Mouse (Mus musculus) myocyte (in vitro differentiated cells): ENCODE measurements around the gene Coro7. TPM values are rescaled to one million over a fixed set of nuclear protein-coding genes. Genes with fewer than 3 reads are reported as not detected.

Source experiments
- H3K27me3 ChIP-seq: one replicate; pipeline ENCODE4 v1.6.1; 2011; ENCODE audit not compliant: control insufficient read depth, insufficient read depth, insufficient read length
- H3K36me3 ChIP-seq: one replicate; pipeline ENCODE4 v1.6.1; 2011; ENCODE audit not compliant: control insufficient read depth, insufficient read depth
- H3K4me2 ChIP-seq: one replicate; pipeline ENCODE4 v1.6.1; 2011; ENCODE audit warnings: low read depth, control low read depth
- H3K4me3 ChIP-seq: one replicate; pipeline ENCODE4 v1.5.1; 2011; ENCODE audit warnings: mild to moderate bottlenecking, control low read depth, moderate library complexity
- H3K79me2 ChIP-seq: one replicate; pipeline ENCODE4 v1.6.1; 2011; ENCODE audit not compliant: control insufficient read depth, insufficient read depth
- H3ac ChIP-seq: one replicate; pipeline ENCODE4 v1.6.1; 2011; ENCODE audit not compliant: control insufficient read depth, insufficient read length
- CEBPB ChIP-seq: IDR thresholded peaks from 2 replicates; pipeline ENCODE4 v1.6.1; 2011; ENCODE audit warnings: mild to moderate bottlenecking, moderate library complexity; ENCODE audit not compliant: poor library complexity, insufficient read depth, severe bottlenecking
- E2F4 ChIP-seq: IDR thresholded peaks from one replicate; pipeline ENCODE4 v1.6.1; 2011; ENCODE audit warnings: mild to moderate bottlenecking, control low read depth, moderate library complexity; ENCODE audit not compliant: insufficient read depth
- MAX ChIP-seq: IDR thresholded peaks from one replicate; pipeline ENCODE4 v1.6.1; 2011; ENCODE audit warnings: low read depth, mild to moderate bottlenecking, control low read depth
- MYOD1 ChIP-seq, 3 experiments: IDR thresholded peaks; one replicate each; pipeline ENCODE4 v1.6.1; 2011; ENCODE audit warnings: control low read depth in 2 of 3, low read depth in 2 of 3, mild to moderate bottlenecking in 2 of 3, moderate library complexity in 1 of 3; ENCODE audit not compliant: insufficient read length in 2 of 3, control insufficient read depth in 1 of 3
- MYOG ChIP-seq, 3 experiments: IDR thresholded peaks; one replicate each; pipeline ENCODE4 v1.6.1; 2011; ENCODE audit warnings: control low read depth in 2 of 3, low read depth in 2 of 3, mild to moderate bottlenecking in 2 of 3; ENCODE audit not compliant: insufficient read length in 2 of 3, control insufficient read depth in 1 of 3, insufficient read depth in 1 of 3
- POLR2A ChIP-seq: IDR thresholded peaks from one replicate; pipeline ENCODE4 v1.6.1; 2011; ENCODE audit warnings: low read depth, mild to moderate bottlenecking, control low read depth, moderate library complexity; ENCODE audit not compliant: insufficient read length
- POLR2AphosphoS2 ChIP-seq: IDR thresholded peaks from one replicate; pipeline ENCODE4 v1.6.1; 2011; ENCODE audit warnings: low read depth, control low read depth; ENCODE audit not compliant: insufficient read length
- REST ChIP-seq: IDR thresholded peaks from one replicate; pipeline ENCODE4 v1.6.1; 2011; ENCODE audit warnings: mild to moderate bottlenecking, control low read depth, moderate library complexity; ENCODE audit not compliant: insufficient read depth, insufficient read length
- SRF ChIP-seq: IDR thresholded peaks from one replicate; pipeline ENCODE4 v1.6.1; 2011; ENCODE audit warnings: low read depth; ENCODE audit not compliant: control insufficient read depth, insufficient read length
- TCF12 ChIP-seq: IDR thresholded peaks from one replicate; pipeline ENCODE4 v1.6.1; 2011; ENCODE audit warnings: mild to moderate bottlenecking, control low read depth; ENCODE audit not compliant: poor library complexity, insufficient read depth, severe bottlenecking
- TCF3 ChIP-seq: IDR thresholded peaks from one replicate; pipeline ENCODE4 v1.6.1; 2011; ENCODE audit warnings: low read depth, control low read depth; ENCODE audit not compliant: insufficient read length
- USF1 ChIP-seq: IDR thresholded peaks from one replicate; pipeline ENCODE4 v1.6.1; 2011; ENCODE audit warnings: low read depth, mild to moderate bottlenecking, control low read depth, moderate library complexity
- polyA plus RNA-seq: library from polyadenylated mRNA; unstranded; fragments of >200 nt; fragmentation: generic; extraction: Trizol; gene quantifications from one replicate; pipeline ENCODE4 v1.2.1, GENCODE M21; 2012; ENCODE audit warnings: missing spikeins

Gene Coro7
- polyA plus RNA-seq, 1 experiment = 15.2 TPM

DNA sequence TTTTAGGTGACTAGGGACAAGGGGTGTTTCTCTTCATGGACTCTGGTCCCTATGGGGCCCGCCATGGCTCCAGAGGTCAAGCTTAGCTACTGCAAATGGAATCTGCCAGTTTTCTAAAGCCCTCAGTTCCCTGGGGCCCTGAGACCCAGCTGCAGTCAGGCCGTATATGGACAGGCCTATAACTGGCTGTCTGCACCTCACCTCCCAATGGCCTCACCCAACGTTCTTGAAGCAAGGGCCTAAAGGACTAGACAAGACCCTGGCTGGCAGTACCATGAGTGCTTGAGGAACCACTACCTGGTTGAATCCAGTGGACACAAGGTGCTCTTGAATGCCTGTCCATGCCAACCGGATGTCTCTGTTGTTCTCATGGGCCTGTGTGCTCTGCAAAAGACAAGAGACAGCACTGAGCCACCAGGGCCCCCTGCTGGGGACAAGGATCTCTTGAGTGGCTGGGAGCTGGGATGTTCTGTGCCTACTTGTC, 24.3 kb downstream of the Coro7 start:
- Histone ChIP-seq H3K27me3 (no peaks in the 10 kb centered on the region), H3K36me3 (peaks cover 32% of the 10 kb centered on the region), H3ac (no peak overlapping the region), H3K4me3 (no peak overlapping the region), H3K79me2 (peaks cover 8% of the 10 kb centered on the region), H3K4me2 (peak overlapping the region; percentile 26)
- TF ChIP-seq MYOG (IDR thresholded peaks at IDR 0.05; ENCODE audit: control insufficient read depth in 1 of 3, insufficient read depth in 1 of 3, insufficient read length in 2 of 3, low read depth in 2 of 3) (no peak), SRF (no peak), TCF12 (no peak), CEBPB (no peak), MYOD1 (IDR thresholded peaks at IDR 0.05; ENCODE audit: control insufficient read depth in 1 of 3, insufficient read length in 2 of 3, low read depth in 2 of 3) (no peak), POLR2A (no peak), MAX (no peak)

DNA sequence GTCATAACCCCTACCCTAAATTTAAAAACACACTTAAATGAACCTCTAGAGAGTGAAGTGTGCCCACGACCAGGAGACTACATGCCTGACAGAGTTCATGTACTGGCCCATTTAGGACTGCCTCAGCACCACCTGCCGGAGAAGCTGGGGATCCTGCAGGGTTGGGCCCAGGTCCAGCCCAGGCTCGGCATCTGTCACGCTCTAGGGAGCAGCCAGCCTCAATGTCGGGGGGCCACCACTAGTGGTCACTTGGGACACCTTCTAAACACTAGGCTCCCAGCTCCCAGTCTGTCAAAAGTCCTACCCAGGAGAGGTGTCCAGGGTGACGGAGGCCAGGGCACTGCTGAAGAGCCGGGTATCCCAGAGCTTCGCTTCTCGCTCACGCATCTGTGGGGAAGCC, 24.9 kb downstream of the Coro7 start:
- H3K4me2 ChIP-seq = no peak overlapping the region
- peaks cover 14% of the 10 kb centered on the region for H3K79me2 ChIP-seq
- H3K27me3 ChIP-seq = no peaks in the 10 kb centered on the region
- TF ChIP-seq MAX = no peak
- TF ChIP-seq TCF12 = no peak
- TF ChIP-seq TCF3 = no peak
- TF ChIP-seq POLR2A = no peak
- TF ChIP-seq SRF = no peak
- TF ChIP-seq USF1 = no peak
- TF ChIP-seq CEBPB = no peak
- TF ChIP-seq E2F4 = no peak
- no peak overlapping the region for H3ac ChIP-seq
- no peak overlapping the region for H3K4me3 ChIP-seq
- H3K36me3 ChIP-seq = peaks cover 34% of the 10 kb centered on the region

DNA sequence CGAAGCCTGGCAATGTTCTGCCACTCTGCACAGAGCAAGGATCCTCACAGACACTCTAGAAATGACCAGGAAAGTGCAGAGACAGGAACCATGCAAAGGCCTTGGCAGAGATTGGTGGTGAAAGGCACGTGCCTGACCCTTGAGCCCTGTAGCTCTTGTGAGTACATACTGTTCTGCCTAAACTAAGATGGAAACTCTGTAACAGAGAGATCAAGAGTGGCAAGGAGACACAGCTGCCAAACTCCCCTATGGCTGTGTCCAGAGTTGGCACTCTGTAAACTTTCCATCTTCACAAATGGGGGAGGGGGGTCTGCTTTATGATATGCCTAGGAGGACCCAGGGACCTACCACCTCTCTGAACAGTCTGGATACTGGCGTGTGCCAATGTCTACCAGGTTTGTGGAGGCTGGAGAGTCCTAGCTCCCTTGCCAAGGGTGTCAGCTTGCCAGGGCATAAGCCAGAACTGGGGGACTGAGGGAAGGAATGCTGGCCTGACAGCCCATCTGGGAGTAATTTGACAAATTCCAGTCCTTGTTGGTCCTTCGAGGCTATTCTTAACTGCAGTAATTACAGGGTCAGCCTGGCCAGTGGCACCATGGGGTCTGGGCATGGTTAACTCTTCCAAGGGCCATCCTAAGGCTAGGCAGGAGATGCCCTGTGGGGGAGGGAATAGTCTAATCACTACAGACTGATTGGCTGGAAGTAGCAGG, 26.7 kb downstream of the Coro7 start:
- H3K4me2 ChIP-seq = no peak overlapping the region
- H3ac ChIP-seq = no peak overlapping the region
- peaks cover 34% of the 10 kb centered on the region for H3K36me3 ChIP-seq
- TF ChIP-seq MYOD1 (IDR thresholded peaks at IDR 0.05; ENCODE audit: control insufficient read depth in 1 of 3, insufficient read length in 2 of 3, low read depth in 2 of 3) (no peak), SRF (no peak), MAX (no peak), MYOG (IDR thresholded peaks at IDR 0.05; ENCODE audit: control insufficient read depth in 1 of 3, insufficient read depth in 1 of 3, insufficient read length in 2 of 3, low read depth in 2 of 3) (no peak)
- peaks cover 23% of the 10 kb centered on the region for H3K79me2 ChIP-seq
- no peak overlapping the region for H3K4me3 ChIP-seq
- no peaks in the 10 kb centered on the region for H3K27me3 ChIP-seq

DNA sequence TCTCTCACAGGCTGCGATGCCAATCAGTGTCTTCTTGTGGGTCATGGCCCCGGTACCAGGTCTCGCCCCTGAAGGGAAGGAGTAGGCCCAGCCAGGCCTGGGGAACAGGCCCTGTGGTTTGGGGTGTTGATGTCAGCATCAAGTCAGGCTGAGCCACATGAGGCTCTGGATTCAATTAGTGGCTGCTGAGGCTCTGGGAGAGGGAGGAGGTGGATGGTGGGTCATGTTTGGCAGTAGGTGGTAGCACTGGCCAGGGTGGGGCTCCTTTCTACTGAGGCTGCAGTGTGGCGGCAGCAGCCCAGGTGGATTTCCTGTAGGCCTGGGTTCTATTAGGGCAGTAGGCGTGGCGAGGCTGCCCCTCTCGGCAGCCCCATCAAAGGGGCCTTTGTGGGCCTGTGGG, 28.0 kb downstream of the Coro7 start:
- Histone ChIP-seq H3K36me3 (peaks cover 34% of the 10 kb centered on the region), H3K4me3 (no peak overlapping the region), H3K27me3 (no peaks in the 10 kb centered on the region), H3K4me2 (no peak overlapping the region), H3ac (no peak overlapping the region), H3K79me2 (peaks cover 31% of the 10 kb centered on the region)
- no peak for TF ChIP-seq MAX
- peak; percentile 62 for TF ChIP-seq POLR2AphosphoS2
- TF ChIP-seq POLR2A = no peak

- Histone ChIP-seq H3K27me3 (no peaks in the 10 kb centered on the region), H3ac (no peak overlapping the region), H3K79me2 (peaks cover 36% of the 10 kb centered on the region), H3K36me3 (peaks cover 34% of the 10 kb centered on the region), H3K4me2 (peak overlapping the region; percentile 28), H3K4me3 (no peak overlapping the region)
- TF ChIP-seq MYOD1 (IDR thresholded peaks at IDR 0.05; ENCODE audit: control insufficient read depth in 1 of 3, insufficient read length in 2 of 3, low read depth in 2 of 3) = no peak
- no peak for TF ChIP-seq POLR2AphosphoS2
- TF ChIP-seq REST = no peak
- TF ChIP-seq TCF3 = no peak
- no peak for TF ChIP-seq MYOG (IDR thresholded peaks at IDR 0.05; ENCODE audit: control insufficient read depth in 1 of 3, insufficient read depth in 1 of 3, insufficient read length in 2 of 3, low read depth in 2 of 3)
- TF ChIP-seq E2F4 = no peak
- no peak for TF ChIP-seq CEBPB
- TF ChIP-seq MAX = no peak
- no peak for TF ChIP-seq SRF
- no peak for TF ChIP-seq TCF12
- TF ChIP-seq POLR2A = no peak
- no peak for TF ChIP-seq USF1
Observed at GRCm38 (mm10) chr16:4651081-4651480, 28.5 kb downstream of the Coro7 start.
